Mouse (Mus musculus): ENCODE measurements at regions not wholly inside any gene's neighbourhood (a gene's known extent, or its start where the extent isn't known, plus 50 kb on each side); places are given as distances from the start of the nearest gene placed in this dataset.

- no peak overlapping the region for H3K27ac ChIP-seq (ENCODE audit: low read depth, low read length)
- no peak overlapping the region for H3K4me2 ChIP-seq
- H3K27me3 ChIP-seq (ENCODE audit: control insufficient read depth, insufficient read depth, low read length): no peaks in the 10 kb centered on the region
- no peaks in the 10 kb centered on the region for H3K9me3 ChIP-seq (ENCODE audit: control insufficient read depth, low read length)
- 84% methylated on average over 10 of the region's 10 CpGs for WGBS
- H3K4me1 ChIP-seq (ENCODE audit: control insufficient read depth, insufficient read depth, low read length): peaks cover 4% of the 10 kb centered on the region; the same call in 1 of the 2 replicates
- H3K4me3 ChIP-seq (ENCODE audit: low read depth, low read length): no peak overlapping the region
- no peak overlapping the region for H3K9ac ChIP-seq (ENCODE audit: low read length)
- no peaks in the 10 kb centered on the region for H3K36me3 ChIP-seq (ENCODE audit: control insufficient read depth, insufficient read depth, low read length)
- ATAC-seq (ENCODE audit: low FRiP score) (no peak), DNase-seq (ENCODE audit: low spot score, missing footprints) (no peak)
Measured at GRCm38 (mm10) chr2:166398156-166398555, 242.7 kb upstream of the Sulf2 start.

GRCm38 (mm10) chr2:166394666-166395065, 239.2 kb upstream of the Sulf2 start:
- Histone ChIP-seq H3K27ac (ENCODE audit: low read depth, low read length) (no peak overlapping the region), H3K9me3 (ENCODE audit: control insufficient read depth, low read length) (no peaks in the 10 kb centered on the region), H3K36me3 (ENCODE audit: control insufficient read depth, insufficient read depth, low read length) (no peaks in the 10 kb centered on the region), H3K27me3 (ENCODE audit: control insufficient read depth, insufficient read depth, low read length) (no peaks in the 10 kb centered on the region; the same call in 1 of the 2 replicates), H3K9ac (ENCODE audit: low read length) (no peak overlapping the region), H3K4me2 (no peak overlapping the region), H3K4me3 (ENCODE audit: low read depth, low read length) (no peak overlapping the region), H3K4me1 (ENCODE audit: control insufficient read depth, insufficient read depth, low read length) (peaks cover 9% of the 10 kb centered on the region; the same call in 1 of the 2 replicates)
- ATAC-seq (ENCODE audit: low FRiP score) (no peak), DNase-seq (ENCODE audit: low spot score, missing footprints) (no peak)
- 68% methylated on average over 13 of the region's 13 CpGs for WGBS

- no peak overlapping the region for H3K4me2 ChIP-seq
- WGBS: 41% methylated on average over 5 of the region's 5 CpGs
- DNase-seq (ENCODE audit: low spot score, missing footprints) (no peak), ATAC-seq (ENCODE audit: low FRiP score) (no peak)
- H3K9ac ChIP-seq (ENCODE audit: low read length): no peak overlapping the region
- no peaks in the 10 kb centered on the region; the same call in 1 of the 2 replicates for H3K27me3 ChIP-seq (ENCODE audit: control insufficient read depth, insufficient read depth, low read length)
- no peak overlapping the region for H3K4me3 ChIP-seq (ENCODE audit: low read depth, low read length)
- H3K4me1 ChIP-seq (ENCODE audit: control insufficient read depth, insufficient read depth, low read length): peaks cover 19% of the 10 kb centered on the region
- no peak overlapping the region for H3K27ac ChIP-seq (ENCODE audit: low read depth, low read length)
- no peaks in the 10 kb centered on the region for H3K36me3 ChIP-seq (ENCODE audit: control insufficient read depth, insufficient read depth, low read length)
- H3K9me3 ChIP-seq (ENCODE audit: control insufficient read depth, low read length): no peaks in the 10 kb centered on the region
Measured at GRCm38 (mm10) chr2:166391176-166391575, 235.7 kb upstream of the Sulf2 start.

GRCm38 (mm10) chr2:166388050-166388449, 232.6 kb upstream of the Sulf2 start:
- H3K4me1 ChIP-seq (ENCODE audit: control insufficient read depth, insufficient read depth, low read length): peaks cover 31% of the 10 kb centered on the region
- H3K27me3 ChIP-seq (ENCODE audit: control insufficient read depth, insufficient read depth, low read length): no peaks in the 10 kb centered on the region; the same call in 1 of the 2 replicates
- H3K4me2 ChIP-seq: no peak overlapping the region
- H3K27ac ChIP-seq (ENCODE audit: low read depth, low read length): no peak overlapping the region
- no peak overlapping the region for H3K9ac ChIP-seq (ENCODE audit: low read length)
- no peak for DNase-seq (ENCODE audit: low spot score, missing footprints)
- ATAC-seq (ENCODE audit: low FRiP score): peak; percentile 39; the same call in 1 of the 2 replicates
- WGBS: 30% methylated on average over 6 of the region's 6 CpGs
- no peak overlapping the region for H3K4me3 ChIP-seq (ENCODE audit: low read depth, low read length)
- H3K36me3 ChIP-seq (ENCODE audit: control insufficient read depth, insufficient read depth, low read length): no peaks in the 10 kb centered on the region
- H3K9me3 ChIP-seq (ENCODE audit: control insufficient read depth, low read length): no peaks in the 10 kb centered on the region

- no peak overlapping the region for H3K27ac ChIP-seq (ENCODE audit: low read depth, low read length)
- ATAC-seq (ENCODE audit: low FRiP score) (no peak), DNase-seq (ENCODE audit: low spot score, missing footprints) (no peak)
- H3K9me3 ChIP-seq (ENCODE audit: control insufficient read depth, low read length): no peaks in the 10 kb centered on the region
- H3K9ac ChIP-seq (ENCODE audit: low read length): no peak overlapping the region
- no peak overlapping the region for H3K4me2 ChIP-seq
- WGBS: 80% methylated on average over 5 of the region's 5 CpGs
- H3K4me3 ChIP-seq (ENCODE audit: low read depth, low read length): no peak overlapping the region
- H3K36me3 ChIP-seq (ENCODE audit: control insufficient read depth, insufficient read depth, low read length): no peaks in the 10 kb centered on the region
- H3K4me1 ChIP-seq (ENCODE audit: control insufficient read depth, insufficient read depth, low read length): peaks cover 31% of the 10 kb centered on the region
- H3K27me3 ChIP-seq (ENCODE audit: control insufficient read depth, insufficient read depth, low read length): no peaks in the 10 kb centered on the region
Measured at GRCm38 (mm10) chr2:166386817-166387216, 231.4 kb upstream of the Sulf2 start.

- peak overlapping the region; percentile 28; the same call in 1 of the 2 replicates for H3K9ac ChIP-seq (ENCODE audit: low read length)
- peaks cover 26% of the 10 kb centered on the region for H3K4me1 ChIP-seq (ENCODE audit: control insufficient read depth, insufficient read depth, low read length)
- no peak overlapping the region for H3K4me2 ChIP-seq
- 33% methylated on average over 6 of the region's 6 CpGs for WGBS
- H3K9me3 ChIP-seq (ENCODE audit: control insufficient read depth, low read length): no peaks in the 10 kb centered on the region
- DNase-seq (ENCODE audit: low spot score, missing footprints) (no peak), ATAC-seq (ENCODE audit: low FRiP score) (peak; percentile 66; the same call in 1 of the 2 replicates)
- peak overlapping the region; percentile 44; the same call in 1 of the 2 replicates for H3K27ac ChIP-seq (ENCODE audit: low read depth, low read length)
- no peaks in the 10 kb centered on the region for H3K36me3 ChIP-seq (ENCODE audit: control insufficient read depth, insufficient read depth, low read length)
- no peak overlapping the region for H3K4me3 ChIP-seq (ENCODE audit: low read depth, low read length)
- no peaks in the 10 kb centered on the region for H3K27me3 ChIP-seq (ENCODE audit: control insufficient read depth, insufficient read depth, low read length)
Measured at GRCm38 (mm10) chr2:166384583-166384982, 229.1 kb upstream of the Sulf2 start.

GRCm38 (mm10) chr2:166383356-166383755, 227.9 kb upstream of the Sulf2 start:
- H3K4me1 ChIP-seq (ENCODE audit: control insufficient read depth, insufficient read depth, low read length): peaks cover 23% of the 10 kb centered on the region
- ATAC-seq (ENCODE audit: low FRiP score): no peak
- 84% methylated on average over 5 of the region's 5 CpGs for WGBS

GRCm38 (mm10) chr2:166382180-166382579, 226.7 kb upstream of the Sulf2 start:
- Histone ChIP-seq H3K36me3 (ENCODE audit: control insufficient read depth, insufficient read depth, low read length) (no peaks in the 10 kb centered on the region), H3K9me3 (ENCODE audit: control insufficient read depth, low read length) (no peaks in the 10 kb centered on the region), H3K27ac (ENCODE audit: low read depth, low read length) (no peak overlapping the region), H3K4me3 (ENCODE audit: low read depth, low read length) (no peak overlapping the region), H3K9ac (ENCODE audit: low read length) (no peak overlapping the region), H3K4me1 (ENCODE audit: control insufficient read depth, insufficient read depth, low read length) (peaks cover 18% of the 10 kb centered on the region), H3K4me2 (no peak overlapping the region), H3K27me3 (ENCODE audit: control insufficient read depth, insufficient read depth, low read length) (no peaks in the 10 kb centered on the region)
- no peak for ATAC-seq (ENCODE audit: low FRiP score)
- 80% methylated on average over 7 of the region's 7 CpGs for WGBS
- no peak for DNase-seq (ENCODE audit: low spot score, missing footprints)

More at GRCm38 (mm10) chr2:166383356-166383755, 227.9 kb upstream of the Sulf2 start:
- DNase-seq (ENCODE audit: low spot score, missing footprints): no peak
- H3K4me3 ChIP-seq (ENCODE audit: low read depth, low read length): no peak overlapping the region
- no peaks in the 10 kb centered on the region for H3K27me3 ChIP-seq (ENCODE audit: control insufficient read depth, insufficient read depth, low read length)
- no peak overlapping the region for H3K27ac ChIP-seq (ENCODE audit: low read depth, low read length)
- no peak overlapping the region for H3K4me2 ChIP-seq
- H3K36me3 ChIP-seq (ENCODE audit: control insufficient read depth, insufficient read depth, low read length): no peaks in the 10 kb centered on the region
- no peaks in the 10 kb centered on the region for H3K9me3 ChIP-seq (ENCODE audit: control insufficient read depth, low read length)
- H3K9ac ChIP-seq (ENCODE audit: low read length): no peak overlapping the region

- Histone ChIP-seq H3K36me3 (ENCODE audit: control insufficient read depth, insufficient read depth, low read length) (no peaks in the 10 kb centered on the region), H3K4me2 (no peak overlapping the region), H3K27ac (ENCODE audit: low read depth, low read length) (no peak overlapping the region), H3K4me1 (ENCODE audit: control insufficient read depth, insufficient read depth, low read length) (peaks cover 20% of the 10 kb centered on the region), H3K9ac (ENCODE audit: low read length) (no peak overlapping the region), H3K9me3 (ENCODE audit: control insufficient read depth, low read length) (no peaks in the 10 kb centered on the region), H3K4me3 (ENCODE audit: low read depth, low read length) (no peak overlapping the region), H3K27me3 (ENCODE audit: control insufficient read depth, insufficient read depth, low read length) (no peaks in the 10 kb centered on the region)
- WGBS: 89% methylated on average over 9 of the region's 9 CpGs
- DNase-seq (ENCODE audit: low spot score, missing footprints): no peak
- ATAC-seq (ENCODE audit: low FRiP score): no peak
Measured at GRCm38 (mm10) chr2:166380854-166381253, 225.4 kb upstream of the Sulf2 start.

All from midbrain, embryonic 11.5 days (tissue).